Mouse (Mus musculus) heart, adult 2 months (tissue): Measurements from ENCODE around the gene Bud23.

Experiments used
- CTCF ChIP-seq: fragments of 200-600 bp; IDR thresholded peaks from 2 replicates; pipeline ENCODE4 v1.8.1; 2022; ENCODE audit warnings: antibody characterized with exemption, mild to moderate bottlenecking, moderate library complexity
- EP300 ChIP-seq: fragments of 200-500 bp; IDR thresholded peaks from 2 replicates; pipeline ENCODE4 v1.6.1; 2011; ENCODE audit warnings: low read depth, low read length, control low read depth; ENCODE audit not compliant: insufficient read depth

DNA sequence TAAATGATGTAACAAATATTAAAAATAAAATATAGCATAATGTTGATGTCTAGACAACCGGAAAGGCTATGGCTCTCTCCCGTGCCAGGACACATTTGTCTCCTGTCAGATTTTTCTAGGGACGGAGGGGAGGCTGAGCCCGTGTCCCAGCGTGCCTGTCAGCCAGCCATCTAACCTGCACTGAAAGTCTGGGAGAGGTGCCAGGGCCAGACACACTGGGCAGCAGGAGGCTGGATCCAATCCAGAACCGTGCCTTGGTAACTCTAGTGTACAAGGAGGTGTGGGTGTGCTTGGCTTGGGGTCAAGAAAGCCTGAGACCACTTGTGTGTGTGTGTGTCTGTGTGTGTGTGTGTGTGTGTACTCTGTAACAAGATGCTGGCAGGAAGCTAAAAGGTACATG lies 42.9 kb downstream of the Bud23 start:
- no peak for TF ChIP-seq EP300
- TF ChIP-seq CTCF = no peak
